Mouse (Mus musculus) right cerebral cortex, postnatal 36 days (tissue): ENCODE data around the gene Akr1a1.
"Not testable (repeated sequence)": the region's sequence is repeated elsewhere in the genome, so short reads cannot be mapped to it uniquely, and the experiment has no call there.

ENCODE experiments used
- DNase-seq, 2 experiments: peaks; one replicate each; pipeline ENCODE4 v3.0.0; 2022; ENCODE audit warnings: low spot score in 2 of 2, mixed read lengths in 1 of 2

Akr1a1 gene

GRCm38 (mm10) chr4:116650924-116651796 lies at the start of gene Akr1a1:
Akr1a1 (minus strand) TSS chr4:116651680.
- DNase-seq: peak; percentile 94

- DNase-seq: no peak
Measured at GRCm38 (mm10) chr4:116700964-116701363, 49.5 kb upstream of the Akr1a1 start.

- no peak for DNase-seq
Measured at GRCm38 (mm10) chr4:116698693-116699342, 47.3 kb upstream of the Akr1a1 start.

GRCm38 (mm10) chr4:116693785-116694184 lies 42.3 kb upstream of the Akr1a1 start:
- no peak for DNase-seq

- no peak for DNase-seq
Measured at GRCm38 (mm10) chr4:116692146-116692545, 40.7 kb upstream of the Akr1a1 start.

GRCm38 (mm10) chr4:116689309-116689876 lies 37.9 kb upstream of the Akr1a1 start:
- DNase-seq: no peak

GRCm38 (mm10) chr4:116687041-116687440 lies 35.6 kb upstream of the Akr1a1 start:
- DNase-seq: no peak

- DNase-seq: peak; percentile 80
Measured at GRCm38 (mm10) chr4:116685402-116686061, 34.1 kb upstream of the Akr1a1 start, which contains the start of gene Prdx1. Prdx1 (plus strand) TSS chr4:116685544.

- DNase-seq: no peak
Measured at GRCm38 (mm10) chr4:116684665-116685064, 33.2 kb upstream of the Akr1a1 start.

GRCm38 (mm10) chr4:116683957-116684356 lies 32.5 kb upstream of the Akr1a1 start:
- DNase-seq: no peak

GRCm38 (mm10) chr4:116680521-116680920 lies 29.0 kb upstream of the Akr1a1 start:
- DNase-seq: not testable (repeated sequence)

- DNase-seq: no peak
Measured at GRCm38 (mm10) chr4:116679141-116679540, 27.7 kb upstream of the Akr1a1 start.

- DNase-seq: no peak
Measured at GRCm38 (mm10) chr4:116677808-116678207, 26.3 kb upstream of the Akr1a1 start.

- no peak for DNase-seq
Measured at GRCm38 (mm10) chr4:116676027-116676426, 24.5 kb upstream of the Akr1a1 start.

- not testable (repeated sequence) for DNase-seq
Measured at GRCm38 (mm10) chr4:116674761-116675160, 23.3 kb upstream of the Akr1a1 start.

- DNase-seq: no peak
Measured at GRCm38 (mm10) chr4:116672785-116673184, 21.3 kb upstream of the Akr1a1 start.

GRCm38 (mm10) chr4:116669291-116669690 lies 17.8 kb upstream of the Akr1a1 start:
- no peak for DNase-seq

GRCm38 (mm10) chr4:116668145-116668544 lies 16.7 kb upstream of the Akr1a1 start:
- DNase-seq: no peak

GRCm38 (mm10) chr4:116666625-116667024 lies 15.1 kb upstream of the Akr1a1 start:
- no peak for DNase-seq

GRCm38 (mm10) chr4:116661998-116662397 lies 10.5 kb upstream of the Akr1a1 start:
- no peak for DNase-seq

GRCm38 (mm10) chr4:116660829-116661228 lies 9.3 kb upstream of the Akr1a1 start:
- no peak for DNase-seq

- not testable (repeated sequence) for DNase-seq
Measured at GRCm38 (mm10) chr4:116659916-116660315, 8.4 kb upstream of the Akr1a1 start.
